Mouse (Mus musculus) intestine, postnatal 0 days (tissue): ENCODE data around the gene Slc22a12. TPM values are rescaled to one million over a fixed set of nuclear protein-coding genes. Genes with fewer than 3 reads are reported as not detected.

Experiments
- ATAC-seq: fragments of 200-750 bp; cut with Nextera tagmentation; 2 replicates; pipeline ENCODE4 v1.8.0; 2017; ENCODE audit warnings: mild to moderate bottlenecking, moderate TSS enrichment, moderate library complexity
- H3K27ac ChIP-seq: fragments of 300-500 bp; sonication (generic); 2 replicates; pipeline ENCODE4 v1.5.1; 2014; ENCODE audit warnings: mild to moderate bottlenecking, low read depth, low read length, moderate library complexity
- H3K27me3 ChIP-seq: fragments of 300-500 bp; sonication (generic); replicated peaks from 2 replicates; pipeline ENCODE4 v1.6.1; 2014; ENCODE audit warnings: low read length, mixed read lengths; ENCODE audit not compliant: control insufficient read depth, insufficient read depth
- H3K36me3 ChIP-seq: fragments of 300-500 bp; sonication (generic); 2 replicates; pipeline ENCODE4 v1.6.1; 2014; ENCODE audit warnings: mild to moderate bottlenecking, moderate library complexity; ENCODE audit not compliant: control insufficient read depth, insufficient read depth
- H3K4me1 ChIP-seq: fragments of 300-500 bp; sonication (generic); replicated peaks from 2 replicates; pipeline ENCODE4 v1.6.1; 2014; ENCODE audit warnings: antibody characterized with exemption, low read length, mixed read lengths; ENCODE audit not compliant: control insufficient read depth, insufficient read depth
- H3K4me2 ChIP-seq: fragments of 300-500 bp; sonication (generic); replicated peaks from 2 replicates; pipeline ENCODE4 v1.6.1; 2014; ENCODE audit warnings: low read depth, mild to moderate bottlenecking, moderate library complexity
- H3K4me3 ChIP-seq: fragments of 300-500 bp; sonication (generic); 2 replicates; pipeline ENCODE4 v1.5.1; 2014; ENCODE audit warnings: low read depth, low read length
- H3K9ac ChIP-seq: fragments of 300-500 bp; sonication (generic); 2 replicates; pipeline ENCODE4 v1.6.1; 2014; ENCODE audit warnings: mild to moderate bottlenecking, low read depth, low read length
- H3K9me3 ChIP-seq: fragments of 300-500 bp; sonication (generic); 2 replicates; pipeline ENCODE4 v1.6.1; 2016; ENCODE audit warnings: mixed run types; ENCODE audit not compliant: control insufficient read depth
- CTCF ChIP-seq: sonication (generic); IDR thresholded peaks from 2 replicates; pipeline ENCODE4 v1.5.1; 2016; ENCODE audit warnings: low read depth, mild to moderate bottlenecking, control low read depth, antibody characterized with exemption, moderate library complexity
- WGBS: fragments of 180-500 bp; shearing (Covaris S2); extraction: QIAGEN DNeasy Blood & Tissue Kit; methylation state at CpG from one replicate; pipeline ENCODE4 v1.1.7; 2014; 5-methylcytosine and 5-hydroxymethylcytosine counted together
- microRNA-seq: library from miRNA; unstranded; fragments of <30 nt; microRNA quantifications from one replicate; pipeline ENCODE4, GENCODE M21; 2016
- polyA plus RNA-seq: library from polyadenylated mRNA; unstranded; fragments of >200 nt; fragmentation: Nextera tagmentation; extraction: Ambion mirVana; gene quantifications from 2 replicates; pipeline ENCODE4 v1.2.1, GENCODE M21; 2015

Slc22a12 gene
- polyA plus RNA-seq, 1 experiment from 2014 or later: not detected

DNA sequence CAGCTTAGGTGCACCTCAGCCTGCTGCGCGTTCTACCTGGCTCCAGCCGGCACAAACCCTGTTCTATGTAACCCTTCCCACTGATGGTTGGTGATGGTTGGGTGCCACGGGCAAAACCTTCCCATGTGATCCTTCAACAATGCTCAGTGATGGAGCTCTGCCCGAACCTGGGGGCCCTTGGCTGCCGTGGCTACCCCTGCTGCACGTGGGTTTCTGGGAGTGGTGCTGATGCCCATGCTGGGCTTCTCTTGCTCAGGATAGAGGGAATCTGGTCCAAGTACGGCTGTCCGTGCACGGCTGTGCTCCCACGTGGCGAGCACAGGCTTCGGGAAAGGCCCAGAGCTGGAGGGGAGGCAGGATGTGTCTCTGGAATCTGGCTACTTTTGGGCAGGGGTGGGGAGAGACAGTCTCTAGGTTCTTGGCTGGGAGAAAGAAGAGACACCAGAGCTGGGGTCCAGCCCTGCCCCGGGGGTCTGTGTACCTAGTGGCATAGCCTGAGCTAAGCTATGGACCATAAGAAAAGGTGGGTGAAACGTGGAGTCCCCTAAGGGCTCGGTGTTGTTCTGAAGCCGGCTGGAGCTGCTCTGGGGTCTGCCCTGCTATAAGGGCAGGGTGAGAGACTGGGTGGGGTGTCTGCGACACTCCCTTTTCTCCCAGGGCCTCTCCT is 48.2 kb downstream of the Slc22a12 start:
- Histone ChIP-seq H3K4me2 (no peak overlapping the region), H3K27me3 (peaks cover 74% of the 10 kb centered on the region)

DNA sequence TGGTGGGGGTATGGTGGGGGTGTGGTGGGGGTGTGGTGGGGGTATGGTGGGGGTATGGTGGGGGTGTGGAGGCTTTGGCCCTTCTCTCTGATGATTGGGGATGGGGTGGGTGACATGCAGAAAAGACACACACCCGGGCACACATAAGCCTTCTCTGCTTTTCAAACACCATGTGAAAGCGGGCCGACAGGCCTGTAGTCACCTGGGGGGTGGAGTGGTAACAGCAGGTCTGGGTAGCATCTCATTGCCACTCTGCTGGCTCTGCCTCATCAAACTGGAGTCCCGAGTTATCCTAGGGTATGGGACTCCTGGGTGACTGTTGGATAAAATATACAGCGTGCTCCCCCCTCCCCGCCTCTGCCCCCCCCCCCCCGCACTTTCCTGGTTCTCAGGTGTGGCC is 48.8 kb downstream of the Slc22a12 start:
- Histone ChIP-seq H3K27ac (no peak overlapping the region), H3K27me3 (peaks cover 68% of the 10 kb centered on the region), H3K9me3 (no peaks in the 10 kb centered on the region), H3K4me3 (no peak overlapping the region), H3K36me3 (no peaks in the 10 kb centered on the region), H3K4me2 (no peak overlapping the region), H3K9ac (no peak overlapping the region), H3K4me1 (no peaks in the 10 kb centered on the region)
- TF ChIP-seq CTCF: no peak
- ATAC-seq: no peak
- WGBS: 51% methylated on average over 7 of the region's 7 CpGs

More for the DNA sequence above, 48.2 kb downstream of the Slc22a12 start:
- ATAC-seq: no peak
- whole genome bisulfite sequencing: 59% methylated on average over 18 of the region's 18 CpGs
- Histone ChIP-seq H3K9me3 (no peaks in the 10 kb centered on the region), H3K27ac (no peak overlapping the region), H3K9ac (no peak overlapping the region), H3K4me1 (no peaks in the 10 kb centered on the region), H3K36me3 (no peaks in the 10 kb centered on the region), H3K4me3 (no peak overlapping the region)
- TF ChIP-seq CTCF: no peak

DNA sequence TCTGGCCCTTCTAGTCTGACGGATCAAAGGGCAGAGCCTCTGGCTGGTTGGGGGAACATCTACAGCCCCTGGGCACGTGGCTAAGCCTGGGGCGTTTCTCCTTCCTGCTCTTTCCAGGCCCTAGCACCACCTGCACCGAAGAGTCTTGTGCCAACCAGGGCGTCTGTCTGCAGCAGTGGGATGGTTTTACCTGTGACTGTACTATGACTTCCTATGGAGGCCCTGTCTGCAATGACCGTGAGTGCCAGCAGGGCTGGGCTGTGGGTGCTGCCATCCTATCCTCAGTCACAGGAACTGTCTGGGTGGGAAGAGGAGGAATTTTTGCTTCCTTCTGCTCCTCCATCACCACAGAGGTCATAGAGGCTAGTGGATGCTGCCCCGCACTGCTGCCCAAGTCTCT is 49.6 kb downstream of the Slc22a12 start:
- 78% methylated on average over 7 of the region's 7 CpGs for WGBS
- no peak for TF ChIP-seq CTCF
- H3K4me1 ChIP-seq: no peaks in the 10 kb centered on the region
- H3K36me3 ChIP-seq: no peaks in the 10 kb centered on the region
- ATAC-seq: no peak
- H3K27ac ChIP-seq: no peak overlapping the region
- H3K9ac ChIP-seq: no peak overlapping the region
- no peak overlapping the region for H3K4me2 ChIP-seq
- no peaks in the 10 kb centered on the region for H3K9me3 ChIP-seq
- H3K27me3 ChIP-seq: peaks cover 63% of the 10 kb centered on the region
- H3K4me3 ChIP-seq: no peak overlapping the region

DNA sequence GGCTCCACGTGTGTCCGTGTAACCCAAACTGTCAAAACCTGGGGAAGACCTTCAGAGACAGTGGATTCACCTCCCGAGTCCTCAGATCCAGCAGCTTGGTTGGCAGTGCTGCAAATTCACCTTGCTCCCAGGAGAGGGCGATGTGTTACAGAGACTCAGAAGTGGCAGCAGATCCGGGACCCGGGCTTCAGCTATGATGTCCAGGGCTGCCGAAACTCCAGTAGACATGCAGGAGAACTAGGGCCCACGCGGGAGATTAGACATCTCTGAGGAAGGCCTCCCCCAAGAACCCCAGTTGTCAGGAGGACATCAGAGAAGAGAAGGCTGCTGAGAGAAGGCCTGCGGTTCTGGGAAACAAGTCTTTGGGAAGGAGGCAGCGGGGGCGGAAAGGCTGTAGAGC is 50.7 kb downstream of the Slc22a12 start:
- H3K27me3 ChIP-seq: peaks cover 54% of the 10 kb centered on the region
- H3K4me3 ChIP-seq: no peak overlapping the region
- H3K27ac ChIP-seq: no peak overlapping the region
- H3K4me1 ChIP-seq: no peaks in the 10 kb centered on the region
- H3K36me3 ChIP-seq: no peaks in the 10 kb centered on the region
- ATAC-seq: no peak
- H3K9ac ChIP-seq: no peak overlapping the region
- WGBS: 21% methylated on average over 12 of the region's 12 CpGs
- H3K4me2 ChIP-seq: no peak overlapping the region
- no peaks in the 10 kb centered on the region for H3K9me3 ChIP-seq
- TF ChIP-seq CTCF: peak; percentile 82

DNA sequence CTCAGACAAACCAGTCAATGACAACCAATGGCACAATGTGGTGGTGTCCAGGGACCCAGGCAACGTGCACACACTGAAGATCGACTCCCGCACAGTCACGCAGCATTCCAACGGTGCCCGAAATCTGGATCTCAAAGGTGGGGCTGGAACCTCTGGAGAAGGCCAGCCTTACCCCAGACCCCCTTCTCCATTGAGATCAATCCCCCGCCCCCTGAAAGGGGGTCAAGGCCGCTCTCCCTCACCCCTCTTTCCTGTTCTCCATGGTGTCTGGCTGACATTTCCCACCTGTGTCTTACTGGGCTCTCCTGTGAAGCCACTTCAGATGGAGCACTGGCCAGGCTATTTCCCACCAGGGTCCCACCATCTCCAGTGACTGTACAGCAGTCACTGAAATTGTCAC is 51.3 kb downstream of the Slc22a12 start:
- 83% methylated on average over 8 of the region's 8 CpGs for WGBS
- Histone ChIP-seq H3K27me3 (peaks cover 51% of the 10 kb centered on the region), H3K4me3 (no peak overlapping the region), H3K36me3 (no peaks in the 10 kb centered on the region), H3K27ac (no peak overlapping the region), H3K9ac (no peak overlapping the region), H3K4me2 (no peak overlapping the region), H3K9me3 (no peaks in the 10 kb centered on the region), H3K4me1 (no peaks in the 10 kb centered on the region)
- ATAC-seq: no peak
- no peak for TF ChIP-seq CTCF

DNA sequence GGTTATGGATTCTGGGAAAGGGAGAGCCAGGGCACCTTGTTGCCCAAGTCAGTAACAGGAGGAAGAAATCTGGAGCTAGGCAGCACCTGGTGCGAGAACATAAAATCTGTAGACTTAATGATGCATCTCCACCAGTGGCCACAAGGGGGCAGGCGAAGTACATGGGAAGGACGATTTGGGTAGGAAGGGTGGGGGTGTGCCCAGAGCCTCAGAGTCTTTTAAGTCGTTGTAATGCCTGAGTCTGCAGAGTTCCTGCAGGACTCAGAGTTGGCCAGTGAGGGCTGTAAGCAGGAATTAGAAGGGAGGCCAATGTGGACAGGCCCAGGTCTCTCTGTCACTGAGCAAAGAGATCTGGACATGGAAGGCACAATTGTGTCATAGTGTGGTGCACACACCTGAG is 53.8 kb downstream of the Slc22a12 start:
- ATAC-seq: no peak
- H3K4me3 ChIP-seq: no peak overlapping the region
- peak; percentile 100 for TF ChIP-seq CTCF
- H3K27me3 ChIP-seq: peaks cover 27% of the 10 kb centered on the region
- no peaks in the 10 kb centered on the region for H3K4me1 ChIP-seq
- no peak overlapping the region for H3K4me2 ChIP-seq
- 1% methylated on average over 4 of the region's 4 CpGs for WGBS
- H3K27ac ChIP-seq: no peak overlapping the region
- no peak overlapping the region for H3K9ac ChIP-seq
- no peaks in the 10 kb centered on the region for H3K9me3 ChIP-seq
- H3K36me3 ChIP-seq: no peaks in the 10 kb centered on the region

Small RNA genes lying within 50 kb of the gene (microRNA-seq; reads per million reads assigned to microRNA genes)
- gene Gm26460: not detected

Other genes starting within 250 kb of the Slc22a12 start
- gene Cdc42bpg, start 236.6 kb downstream of the Slc22a12 start, polyA plus RNA-seq: 1.8 and 2.3 TPM in 2 replicates
- gene Men1, start 208.1 kb downstream of the Slc22a12 start, polyA plus RNA-seq: 17.1 and 19.6 TPM in 2 replicates
- gene Map4k2, start 201.9 kb downstream of the Slc22a12 start, polyA plus RNA-seq: 4.1 and 4.3 TPM in 2 replicates
- gene Sf1, start 179.3 kb downstream of the Slc22a12 start, polyA plus RNA-seq: 51.9 and 55.3 TPM in 2 replicates
- gene Pygm, start 158.6 kb downstream of the Slc22a12 start, polyA plus RNA-seq: 4.1 and 4.7 TPM in 2 replicates
- gene Rasgrp2, start 143.7 kb downstream of the Slc22a12 start, polyA plus RNA-seq: 38.5 and 41.5 TPM in 2 replicates
- 1.2 and 1.4 TPM in 2 replicates for gene Nrxn2, start 124.3 kb downstream of the Slc22a12 start, polyA plus RNA-seq